Mouse (Mus musculus): ENCODE measurements around the gene Gdpgp1. TPM values are rescaled to one million over a fixed set of nuclear protein-coding genes. Genes with fewer than 3 reads are reported as not detected.

Gene Gdpgp1
- total and polyA plus RNA-seq, 3 experiments: 4.0 to 4.6 TPM; not detected in 1

DNA sequence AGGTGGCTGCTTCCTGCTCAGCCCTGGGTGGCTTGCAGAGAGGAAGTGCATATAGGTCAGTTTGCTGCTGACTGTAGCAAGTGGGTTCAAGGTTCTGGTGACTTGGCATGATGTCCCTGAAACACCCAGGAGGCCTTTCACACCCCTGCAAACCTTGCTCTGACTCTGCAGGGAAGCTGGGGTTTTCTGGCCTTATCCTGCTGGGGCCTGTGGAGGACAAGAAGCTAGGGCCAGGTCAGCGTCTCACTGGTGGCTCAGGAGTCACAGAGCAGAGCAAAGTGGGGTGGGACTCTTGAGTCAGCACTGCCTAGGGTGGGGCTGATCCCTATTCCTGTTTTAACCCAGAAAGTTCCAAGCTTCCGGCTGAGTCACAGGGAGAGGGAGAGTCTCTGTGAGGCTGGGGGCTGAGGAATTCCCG lies 25.3 kb upstream of the Gdpgp1 start:
- Histone ChIP-seq H3K36me3 (ENCODE audit: control insufficient read depth in 1 of 2, insufficient read depth in 2 of 2, low read length in 2 of 2) (peaks cover 0 to 49% of the 10 kb centered on the region in 2 experiments; a peak in 2 of 4 replicates), H3K27ac (ENCODE audit: control insufficient read depth, low read depth, low read length) (peak overlapping the region; percentile 100), H3K9me3 (replicated peaks; ENCODE audit: insufficient read depth, low read length) (no peaks in the 10 kb centered on the region), H3K27me3 (ENCODE audit: control insufficient read depth in 1 of 2, insufficient read depth in 2 of 2, low read length in 2 of 2) (no peaks in the 10 kb centered on the region), H3K4me1 (ENCODE audit: control insufficient read depth in 1 of 2, insufficient read depth in 2 of 2, low read length in 2 of 2) (peaks cover 23 to 61% of the 10 kb centered on the region in 2 experiments), H3K79me2 (ENCODE audit: control insufficient read depth, insufficient read depth, low read length, poor library complexity) (peaks cover 60% of the 10 kb centered on the region), H3K9ac (ENCODE audit: control insufficient read depth, low read depth, low read length, poor library complexity, severe bottlenecking) (peak overlapping the region; percentile 49), H3K4me3 (ENCODE audit: control insufficient read depth in 1 of 2, insufficient read depth in 1 of 2, low read depth in 2 of 2, low read length in 2 of 2) (no peak overlapping the region)
- peak; percentile 26 for DNase-seq (ENCODE audit: low read depth, low spot score)
- TF ChIP-seq TAL1 (IDR thresholded peaks at IDR 0.05; ENCODE audit: low read length) (0 out of 2 replicates have a peak, but pooled peaks have one; percentile 19), TCF12 (IDR thresholded peaks at IDR 0.05; ENCODE audit: low read depth, low read length) (no peak), MAFK (IDR thresholded peaks at IDR 0.05; ENCODE audit: borderline replicate concordance, low read depth, low read length) (no peak), POLR2AphosphoS5 (IDR thresholded peaks at IDR 0.05; ENCODE audit: borderline replicate concordance, low read depth, low read length) (no peak)

DNA sequence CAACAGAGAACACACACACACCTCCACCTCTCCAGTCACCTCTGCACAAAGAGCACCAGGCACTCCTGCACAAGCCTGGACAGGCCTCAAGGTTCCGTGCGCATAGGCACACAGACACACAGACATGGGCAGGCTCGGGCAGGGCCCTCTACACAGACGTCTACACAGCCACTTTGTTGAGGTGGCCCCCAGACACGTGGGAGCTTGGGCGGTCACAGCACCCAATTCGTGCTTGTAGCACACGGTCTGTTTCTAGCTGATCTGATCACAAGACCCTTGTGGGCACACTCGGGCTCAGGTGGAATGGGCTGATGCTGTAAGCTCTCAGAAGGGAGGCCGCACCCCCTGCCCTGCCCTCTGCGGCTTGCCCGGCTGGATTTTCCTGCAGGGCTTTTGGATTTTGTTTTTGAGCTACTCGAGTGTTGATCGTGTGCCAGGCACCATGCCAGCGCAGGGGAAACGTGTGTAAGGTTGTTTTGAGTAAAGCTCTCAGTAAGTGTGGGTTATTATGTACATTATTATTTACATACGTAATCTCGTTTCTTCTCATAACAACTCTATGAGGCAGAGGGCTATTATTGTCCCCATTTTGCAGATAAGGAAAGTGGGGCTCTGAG lies 24.5 kb upstream of the Gdpgp1 start:
- H3K27ac ChIP-seq (ENCODE audit: control insufficient read depth, low read depth, low read length): peak overlapping the region; percentile 100

DNA sequence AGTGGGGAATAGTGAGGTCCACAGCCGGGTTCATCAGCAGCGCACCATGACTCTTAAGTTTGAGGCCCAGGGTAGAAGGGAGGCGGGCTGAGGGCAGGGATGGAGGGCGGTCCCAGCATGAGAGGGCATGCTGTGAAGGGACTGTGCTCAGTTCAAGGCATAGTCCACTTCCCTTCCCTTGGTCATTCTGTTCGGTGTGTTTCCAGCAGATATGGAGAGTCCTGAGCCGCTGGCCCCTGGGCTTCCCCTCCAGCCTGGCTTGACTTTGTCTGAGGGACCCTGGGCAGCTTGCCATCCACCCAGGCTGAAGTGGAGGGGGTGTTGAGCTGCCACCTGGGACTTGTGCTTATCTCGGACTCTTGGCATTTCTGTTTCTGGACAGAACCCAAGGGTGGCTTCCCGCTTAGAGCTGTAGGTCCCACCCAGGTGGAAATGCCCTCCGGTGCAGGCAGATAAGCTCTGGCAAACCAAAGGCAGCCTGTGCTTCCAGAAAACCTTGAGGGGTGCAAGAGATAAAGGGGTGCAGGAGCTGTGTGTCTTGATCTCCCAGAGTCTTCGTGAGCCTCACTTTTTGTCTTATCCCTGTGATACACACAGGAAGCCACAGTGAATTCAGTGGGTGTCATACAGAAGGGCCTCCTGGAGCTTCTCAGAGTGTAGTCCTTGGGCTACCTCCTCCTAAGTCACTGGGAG lies 23.8 kb upstream of the Gdpgp1 start:
- peak overlapping the region; percentile 27 to 40; a peak in 3 of 4 replicates for H3K4me3 ChIP-seq (ENCODE audit: control insufficient read depth in 1 of 2, insufficient read depth in 1 of 2, low read depth in 2 of 2, low read length in 2 of 2)
- DNase-seq (ENCODE audit: low read depth, low spot score): peak; percentile 98
- H3K4me1 ChIP-seq (ENCODE audit: control insufficient read depth in 1 of 2, insufficient read depth in 2 of 2, low read length in 2 of 2): peaks cover 23 to 61% of the 10 kb centered on the region in 2 experiments
- H3K27ac ChIP-seq (ENCODE audit: control insufficient read depth, low read depth, low read length): peak overlapping the region; percentile 100
- H3K27me3 ChIP-seq (ENCODE audit: control insufficient read depth in 1 of 2, insufficient read depth in 2 of 2, low read length in 2 of 2): no peaks in the 10 kb centered on the region
- H3K9ac ChIP-seq (ENCODE audit: control insufficient read depth, low read depth, low read length, poor library complexity, severe bottlenecking): peak overlapping the region; percentile 75
- no peaks in the 10 kb centered on the region for H3K9me3 ChIP-seq (replicated peaks; ENCODE audit: insufficient read depth, low read length)
- H3K36me3 ChIP-seq (ENCODE audit: control insufficient read depth in 1 of 2, insufficient read depth in 2 of 2, low read length in 2 of 2): peaks cover 1 to 49% of the 10 kb centered on the region in 2 experiments; a peak in 3 of 4 replicates
- H3K79me2 ChIP-seq (ENCODE audit: control insufficient read depth, insufficient read depth, low read length, poor library complexity): peaks cover 48% of the 10 kb centered on the region
- peak; percentile 37 for TF ChIP-seq ZMIZ1 (IDR thresholded peaks at IDR 0.05; ENCODE audit: low read depth, low read length)
- TF ChIP-seq SIN3A (IDR thresholded peaks at IDR 0.05; ENCODE audit: low read length): peak; percentile 91
- TF ChIP-seq GABPA (IDR thresholded peaks at IDR 0.05; ENCODE audit: low read depth, low read length): no peak
- TF ChIP-seq UBTF (IDR thresholded peaks at IDR 0.05; ENCODE audit: borderline replicate concordance, insufficient read depth, low read depth, low read length): no peak
- no peak for TF ChIP-seq USF2 (IDR thresholded peaks at IDR 0.05; ENCODE audit: borderline replicate concordance in 1 of 2, insufficient read depth in 1 of 2, low read depth in 1 of 2, low read length in 2 of 2)
- peak; percentile 88; the same call in 1 of the 2 replicates for TF ChIP-seq RCOR1 (IDR thresholded peaks at IDR 0.05; ENCODE audit: low read depth, low read length)
- TF ChIP-seq TBP (IDR thresholded peaks at IDR 0.05; ENCODE audit: low read depth, low read length): peak; percentile 50; the same call in 1 of the 2 replicates
- TF ChIP-seq ETS1 (IDR thresholded peaks at IDR 0.05; ENCODE audit: low read depth, low read length): peak; percentile 99
- TF ChIP-seq RAD21 (IDR thresholded peaks at IDR 0.05; ENCODE audit: low read depth, low read length): no peak
- peak in 1 of 2 experiments; percentile 58; a peak in 1 of 4 replicates for TF ChIP-seq POLR2A (IDR thresholded peaks at IDR 0.05; ENCODE audit: control insufficient read depth in 1 of 2, insufficient read depth in 1 of 2, low read depth in 1 of 2, low read length in 2 of 2, poor library complexity in 1 of 2)
- TF ChIP-seq MAX (IDR thresholded peaks at IDR 0.05; ENCODE audit: low read length): no peak; the same call in none of the 2 replicates
- TF ChIP-seq TAL1 (IDR thresholded peaks at IDR 0.05; ENCODE audit: low read length): peak; percentile 98
- no peak for TF ChIP-seq NRF1 (IDR thresholded peaks at IDR 0.05; ENCODE audit: insufficient read depth, low read depth, low read length, poor library complexity, severe bottlenecking)
- no peak for TF ChIP-seq NELFE (IDR thresholded peaks at IDR 0.05; ENCODE audit: low read depth, low read length)
- peak; percentile 33; the same call in 1 of the 2 replicates for TF ChIP-seq JUND (IDR thresholded peaks at IDR 0.05; ENCODE audit: low read depth, low read length)
- no peak; the same call in 1 of the 2 replicates for TF ChIP-seq MAZ (IDR thresholded peaks at IDR 0.05; ENCODE audit: low read depth, low read length)
- TF ChIP-seq SMC3 (IDR thresholded peaks at IDR 0.05; ENCODE audit: low read depth, low read length): no peak

More for the DNA sequence above, 24.5 kb upstream of the Gdpgp1 start:
- H3K9me3 ChIP-seq (replicated peaks; ENCODE audit: insufficient read depth, low read length): no peaks in the 10 kb centered on the region
- H3K27me3 ChIP-seq (ENCODE audit: control insufficient read depth in 1 of 2, insufficient read depth in 2 of 2, low read length in 2 of 2): no peaks in the 10 kb centered on the region
- H3K36me3 ChIP-seq (ENCODE audit: control insufficient read depth in 1 of 2, insufficient read depth in 2 of 2, low read length in 2 of 2): peaks cover 0 to 49% of the 10 kb centered on the region in 2 experiments; a peak in 2 of 4 replicates
- peaks cover 52% of the 10 kb centered on the region for H3K79me2 ChIP-seq (ENCODE audit: control insufficient read depth, insufficient read depth, low read length, poor library complexity)
- DNase-seq (ENCODE audit: low read depth, low spot score): no peak
- peak overlapping the region; percentile 12 to 27 for H3K4me3 ChIP-seq (ENCODE audit: control insufficient read depth in 1 of 2, insufficient read depth in 1 of 2, low read depth in 2 of 2, low read length in 2 of 2)
- TF ChIP-seq USF1 (IDR thresholded peaks at IDR 0.05; ENCODE audit: low read depth, low read length) (0 out of 2 replicates have a peak, but pooled peaks have one; percentile 27), MXI1 (IDR thresholded peaks at IDR 0.05; ENCODE audit: low read depth, low read length) (peak; percentile 62; the same call in 1 of the 2 replicates), MEF2A (IDR thresholded peaks at IDR 0.05; ENCODE audit: extremely low read depth, insufficient replicate concordance, low read depth, low read length, poor library complexity, severe bottlenecking) (0 out of 2 replicates have a peak, but pooled peaks have one; percentile 16), MAX (IDR thresholded peaks at IDR 0.05; ENCODE audit: low read length) (peak; percentile 60), MYC (IDR thresholded peaks at IDR 0.05; ENCODE audit: low read depth, low read length) (peak; percentile 60; the same call in 1 of the 2 replicates), ETS1 (IDR thresholded peaks at IDR 0.05; ENCODE audit: low read depth, low read length) (no peak)
- peaks cover 23 to 61% of the 10 kb centered on the region in 2 experiments for H3K4me1 ChIP-seq (ENCODE audit: control insufficient read depth in 1 of 2, insufficient read depth in 2 of 2, low read length in 2 of 2)
- H3K9ac ChIP-seq (ENCODE audit: control insufficient read depth, low read depth, low read length, poor library complexity, severe bottlenecking): peak overlapping the region; percentile 49

Data from MEL (cell line).